Mouse (Mus musculus) lung, adult 10 weeks (tissue): ENCODE data around the gene Vmn1r173. TPM values are rescaled to one million over a fixed set of nuclear protein-coding genes. Genes with fewer than 3 reads are reported as not detected.

Source experiments
- polyA plus RNA-seq: library from polyadenylated mRNA; stranded (reverse); fragments of 350-450 nt; fragmentation: Illumina TruSeq; extraction: RNeasy Lipid Tissue Mini Kit (QIAGEN cat#74804); gene quantifications from one replicate; pipeline ENCODE4 v1.2.3, GENCODE M21; 2014; ENCODE audit warnings: low read depth, low replicate concordance; ENCODE audit not compliant: insufficient read depth

The Vmn1r173 gene
- polyA plus RNA-seq: not detected

GRCm38 (mm10) chr7:23700403-23700802 lies at the start of gene Vmn1r173:
Gene Vmn1r173, plus strand, starts transcription at chr7:23700703.

DNA sequence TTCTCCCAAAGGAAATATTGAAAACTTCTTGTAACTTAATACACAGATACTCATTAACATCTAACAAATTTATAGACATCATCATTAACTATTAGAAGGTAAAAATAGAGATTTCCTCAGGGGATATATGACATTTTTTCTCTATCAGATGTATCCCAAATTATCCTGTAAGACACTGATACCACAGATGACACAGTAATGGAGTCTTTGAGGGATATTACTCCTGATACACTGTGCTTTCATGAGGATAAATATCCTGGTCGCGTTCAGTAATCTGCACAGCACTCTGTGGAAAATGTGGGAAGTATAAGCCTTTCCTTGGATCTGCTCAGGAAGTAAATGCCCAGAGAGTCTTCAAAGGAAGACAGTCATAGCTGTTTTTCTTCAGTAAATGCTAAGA lies 42.5 kb upstream of the Vmn1r173 start, which contains the start of gene Vmn1r172:
Gene Vmn1r172, plus strand, starts transcription at position 301 of the 400 bp plus-strand sequence.

DNA sequence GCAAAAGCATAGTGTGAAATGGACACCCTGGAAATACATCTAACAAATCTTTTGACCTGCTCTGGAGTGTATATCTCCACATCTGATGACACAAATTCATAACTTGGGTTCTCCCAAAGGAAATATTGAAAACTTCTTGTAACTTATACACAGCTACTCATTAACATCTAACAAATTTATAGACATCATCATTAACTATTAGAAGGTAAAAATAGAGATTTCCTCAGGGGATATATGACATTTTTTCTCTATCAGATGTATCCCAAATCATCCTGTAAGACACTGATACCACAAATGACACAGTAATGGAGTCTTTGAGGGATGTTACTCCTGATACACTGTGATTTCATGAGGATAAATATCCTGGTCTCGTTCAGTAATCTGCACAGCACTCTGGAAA lies 51.5 kb downstream of the Vmn1r173 start, which contains the start of gene Vmn1r174:
Gene Vmn1r174, plus strand, starts transcription at position 301 of the 400 bp plus-strand sequence.

Other genes starting within 250 kb of the Vmn1r173 start
- gene Vmn1r167, start 193.5 kb upstream of the Vmn1r173 start, polyA plus RNA-seq: not detected
- gene Vmn1r168, start 161.0 kb upstream of the Vmn1r173 start, polyA plus RNA-seq: not detected
- not detected for gene Vmn1r169, start 125.2 kb upstream of the Vmn1r173 start, polyA plus RNA-seq
- not detected for gene Vmn1r170, start 94.5 kb upstream of the Vmn1r173 start, polyA plus RNA-seq
- gene Vmn1r171, start 70.0 kb upstream of the Vmn1r173 start, polyA plus RNA-seq: not detected
- not detected for gene Vmn1r172, start 42.4 kb upstream of the Vmn1r173 start, polyA plus RNA-seq
- not detected for gene Vmn1r174, start 51.6 kb downstream of the Vmn1r173 start, polyA plus RNA-seq
- not detected for gene Vmn1r175, start 109.9 kb downstream of the Vmn1r173 start, polyA plus RNA-seq
- gene Vmn1r176, start 136.7 kb downstream of the Vmn1r173 start, polyA plus RNA-seq: not detected
- gene Vmn1r177, start 165.7 kb downstream of the Vmn1r173 start, polyA plus RNA-seq: not detected
- not detected for gene Vmn1r178, start 191.3 kb downstream of the Vmn1r173 start, polyA plus RNA-seq
- gene Vmn1r179, start 226.3 kb downstream of the Vmn1r173 start, polyA plus RNA-seq: not detected
- gene Vmn1r180, start 249.9 kb downstream of the Vmn1r173 start, polyA plus RNA-seq: not detected